Mouse (Mus musculus) olfactory bulb, adult 2 months (tissue): ENCODE measurements around the gene Zfr.

ENCODE experiments used
- CTCF ChIP-seq: fragments of 200-500 bp; IDR thresholded peaks from 2 replicates; pipeline ENCODE4 v1.5.1; 2012; ENCODE audit warnings: low read depth, mild to moderate bottlenecking, low read length, moderate library complexity; ENCODE audit not compliant: insufficient read depth
- POLR2A ChIP-seq: fragments of 200-500 bp; IDR thresholded peaks from 2 replicates; pipeline ENCODE4 v1.6.1; 2012; ENCODE audit warnings: mild to moderate bottlenecking, low read depth, low read length, moderate library complexity; ENCODE audit not compliant: insufficient read depth

GRCm38 (mm10) chr15:12205160-12205901, 87.7 kb downstream of the Zfr start:
- TF ChIP-seq CTCF (no peak), POLR2A (peak; percentile 21; the same call in 1 of the 2 replicates)
